Mouse (Mus musculus): Measurements from ENCODE around the gene B4galt3. TPM values are rescaled to one million over a fixed set of nuclear protein-coding genes. Genes with fewer than 3 reads are reported as not detected.
A peak's percentile ranks its signal among the peaks of the same experiment; 100 is the strongest.

The B4galt3 gene
- total RNA-seq, 2 experiments from 2014 or later = 73.1 to 79.3 TPM

- no peak for DNase-seq (ENCODE audit: low spot score in 2 of 2)
- no peak overlapping the region for H3K27ac ChIP-seq
- TF ChIP-seq CTCF (conservative IDR thresholded peaks at IDR 0.05) = no peak
- H3K4me3 ChIP-seq = no peak overlapping the region
Measured at GRCm38 (mm10) chr1:171257781-171258180, 12.3 kb upstream of the B4galt3 start.

- DNase-seq (ENCODE audit: low spot score in 2 of 2) = no peak
- Histone ChIP-seq H3K27ac (no peak overlapping the region), H3K4me3 (no peak overlapping the region)
- TF ChIP-seq CTCF (conservative IDR thresholded peaks at IDR 0.05) = no peak
Measured at GRCm38 (mm10) chr1:171258921-171259320, 11.2 kb upstream of the B4galt3 start.

- DNase-seq (ENCODE audit: low spot score in 2 of 2) = no peak
- Histone ChIP-seq H3K27ac (no peak overlapping the region; the same call in 1 of the 2 replicates), H3K4me3 (no peak overlapping the region)
- no peak for TF ChIP-seq CTCF (conservative IDR thresholded peaks at IDR 0.05)
Measured at GRCm38 (mm10) chr1:171260316-171260715, 9.8 kb upstream of the B4galt3 start.

- peak overlapping the region; percentile 93 for H3K27ac ChIP-seq
- TF ChIP-seq CTCF (conservative IDR thresholded peaks at IDR 0.05) = no peak
- DNase-seq (ENCODE audit: low spot score in 2 of 2) = peak; percentile 84 to 92
- H3K4me3 ChIP-seq = peak overlapping the region; percentile 34; the same call in 1 of the 2 replicates
Measured at GRCm38 (mm10) chr1:171262594-171263130, 7.5 kb upstream of the B4galt3 start.

GRCm38 (mm10) chr1:171263185-171263611 lies 6.9 kb upstream of the B4galt3 start:
- no peak for TF ChIP-seq CTCF (conservative IDR thresholded peaks at IDR 0.05)
- Histone ChIP-seq H3K4me3 (no peak overlapping the region), H3K27ac (peak overlapping the region; percentile 93)
- peak; percentile 66 to 79 for DNase-seq (ENCODE audit: low spot score in 2 of 2)

- peak; percentile 47 for TF ChIP-seq CTCF (conservative IDR thresholded peaks at IDR 0.05)
- Histone ChIP-seq H3K27ac (peak overlapping the region; percentile 93), H3K4me3 (no peak overlapping the region)
- no peak for DNase-seq (ENCODE audit: low spot score in 2 of 2)
Measured at GRCm38 (mm10) chr1:171263666-171264461, 6.3 kb upstream of the B4galt3 start.

GRCm38 (mm10) chr1:171265971-171266744 lies 4.0 kb upstream of the B4galt3 start:
- Histone ChIP-seq H3K4me3 (no peak overlapping the region), H3K27ac (no peak overlapping the region)
- DNase-seq (ENCODE audit: low spot score in 2 of 2) = no peak
- no peak for TF ChIP-seq CTCF (conservative IDR thresholded peaks at IDR 0.05)

- DNase-seq (ENCODE audit: low spot score in 2 of 2) = no peak
- Histone ChIP-seq H3K27ac (no peak overlapping the region; the same call in 1 of the 2 replicates), H3K4me3 (no peak overlapping the region)
- TF ChIP-seq CTCF (conservative IDR thresholded peaks at IDR 0.05) = no peak
Measured at GRCm38 (mm10) chr1:171268341-171268740, 1.8 kb upstream of the B4galt3 start.

- H3K27ac ChIP-seq = peak overlapping the region; percentile 88
- peak overlapping the region; percentile 81 for H3K4me3 ChIP-seq
- no peak for TF ChIP-seq CTCF (conservative IDR thresholded peaks at IDR 0.05)
- DNase-seq (ENCODE audit: low spot score in 2 of 2) = no peak
Measured at GRCm38 (mm10) chr1:171270573-171270900, 409 bp downstream of the B4galt3 start.

- Histone ChIP-seq H3K27ac (no peak overlapping the region), H3K4me3 (peak overlapping the region; percentile 81)
- DNase-seq (ENCODE audit: low spot score in 2 of 2) = no peak
- no peak for TF ChIP-seq CTCF (conservative IDR thresholded peaks at IDR 0.05)
Measured at GRCm38 (mm10) chr1:171271196-171271595, 1.1 kb downstream of the B4galt3 start.

- Histone ChIP-seq H3K27ac (no peak overlapping the region; the same call in 1 of the 2 replicates), H3K4me3 (peak overlapping the region; percentile 81; the same call in 1 of the 2 replicates)
- DNase-seq (ENCODE audit: low spot score in 2 of 2) = no peak
- TF ChIP-seq CTCF (conservative IDR thresholded peaks at IDR 0.05) = peak; percentile 32
Measured at GRCm38 (mm10) chr1:171271622-171272021, 1.5 kb downstream of the B4galt3 start.

GRCm38 (mm10) chr1:171272086-171272485 lies 2.0 kb downstream of the B4galt3 start:
- TF ChIP-seq CTCF (conservative IDR thresholded peaks at IDR 0.05) = no peak
- no peak overlapping the region; the same call in 1 of the 2 replicates for H3K4me3 ChIP-seq
- DNase-seq (ENCODE audit: low spot score in 2 of 2) = no peak
- no peak overlapping the region; the same call in 1 of the 2 replicates for H3K27ac ChIP-seq

- H3K27ac ChIP-seq = no peak overlapping the region
- no peak for TF ChIP-seq CTCF (conservative IDR thresholded peaks at IDR 0.05)
- no peak for DNase-seq (ENCODE audit: low spot score in 2 of 2)
- H3K4me3 ChIP-seq = no peak overlapping the region
Measured at GRCm38 (mm10) chr1:171274171-171274570, 4.0 kb downstream of the B4galt3 start.

All from layer of hippocampus, adult 2 months (tissue).